Mouse (Mus musculus) limb, embryonic 15.5 days (tissue): ENCODE results near the gene Fpr3. TPM values are rescaled to one million over a fixed set of nuclear protein-coding genes. Genes with fewer than 3 reads are reported as not detected.
"Not testable (repeated sequence)": the region's sequence is repeated elsewhere in the genome, so short reads cannot be mapped to it uniquely, and the experiment has no call there.

Source experiments
- ATAC-seq: fragments of 200-750 bp; cut with Nextera tagmentation; 2 replicates; pipeline ENCODE4 v1.8.0; 2017; ENCODE audit warnings: low read depth, moderate TSS enrichment; ENCODE audit not compliant: insufficient number of reproducible peaks, low FRiP score, low TSS enrichment
- H3K27ac ChIP-seq: fragments of 300-500 bp; sonication (generic); 2 replicates; pipeline ENCODE4 v1.5.1; 2015; ENCODE audit warnings: moderate library complexity, mild to moderate bottlenecking, inconsistent platforms
- H3K27me3 ChIP-seq: fragments of 300-500 bp; sonication (generic); 2 replicates; pipeline ENCODE4 v1.6.1; 2015; ENCODE audit warnings: inconsistent platforms
- H3K36me3 ChIP-seq: fragments of 300-500 bp; sonication (generic); 2 replicates; pipeline ENCODE4 v1.6.1; 2015; ENCODE audit warnings: inconsistent platforms
- H3K4me1 ChIP-seq: fragments of 300-500 bp; sonication (generic); 2 replicates; pipeline ENCODE4 v1.6.1; 2015; ENCODE audit warnings: inconsistent platforms
- H3K4me2 ChIP-seq: fragments of 300-500 bp; sonication (generic); 2 replicates; pipeline ENCODE4 v1.6.1; 2015; ENCODE audit warnings: mild to moderate bottlenecking, inconsistent platforms
- H3K4me3 ChIP-seq: fragments of 300-500 bp; sonication (generic); 2 replicates; pipeline ENCODE4 v1.5.1; 2015; ENCODE audit warnings: mild to moderate bottlenecking, inconsistent platforms
- H3K9ac ChIP-seq: fragments of 300-500 bp; sonication (generic); 2 replicates; pipeline ENCODE4 v1.6.1; 2015; ENCODE audit warnings: inconsistent platforms
- H3K9me3 ChIP-seq: fragments of 300-500 bp; sonication (generic); 2 replicates; pipeline ENCODE4 v1.6.1; 2016; ENCODE audit warnings: inconsistent platforms
- WGBS: fragments of 180-500 bp; shearing (Covaris S2); methylation state at CpG from one replicate; pipeline ENCODE4 v1.1.7; 2015; 5-methylcytosine and 5-hydroxymethylcytosine counted together
- polyA plus RNA-seq: library from polyadenylated mRNA; unstranded; fragments of >200 nt; fragmentation: Nextera tagmentation; extraction: Ambion mirVana; gene quantifications from 2 replicates; pipeline ENCODE4 v1.2.1, GENCODE M21; 2015

The Fpr3 gene
- polyA plus RNA-seq, 1 experiment from 2014 or later, result not detected

DNA sequence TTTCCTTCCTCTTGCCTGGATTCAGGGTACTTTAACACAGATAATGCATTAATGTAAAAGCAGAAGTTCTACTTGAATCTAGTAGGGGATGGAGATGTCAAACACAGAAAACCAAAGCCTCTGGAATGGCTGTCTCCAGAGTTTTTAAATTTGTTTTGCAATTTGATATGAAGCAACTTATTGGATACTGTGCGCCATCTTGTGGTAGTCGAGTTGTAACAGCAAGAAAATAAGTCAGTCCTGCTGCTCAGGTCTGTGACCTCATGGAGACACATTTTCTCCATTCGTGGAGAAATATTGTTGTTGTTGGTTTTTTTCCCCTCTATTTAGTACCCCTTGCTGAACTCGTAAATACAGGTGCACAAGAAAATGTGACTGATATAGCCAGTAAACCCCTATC is 8.4 kb downstream of the Fpr3 start:
- H3K4me2 ChIP-seq, result no peak overlapping the region
- H3K27me3 ChIP-seq, result no peaks in the 10 kb centered on the region
- WGBS, result 1% methylated on average over 4 of the region's 4 CpGs
- H3K36me3 ChIP-seq, result no peaks in the 10 kb centered on the region
- no peaks in the 10 kb centered on the region for H3K4me1 ChIP-seq
- ATAC-seq, result no peak
- no peak overlapping the region for H3K27ac ChIP-seq
- no peak overlapping the region for H3K9ac ChIP-seq
- no peaks in the 10 kb centered on the region for H3K9me3 ChIP-seq
- H3K4me3 ChIP-seq, result no peak overlapping the region

- no peak overlapping the region for H3K27ac ChIP-seq
- WGBS, result 83% methylated on average over 2 of the region's 2 CpGs
- no peak for ATAC-seq
- no peak overlapping the region for H3K9ac ChIP-seq
- no peak overlapping the region for H3K4me3 ChIP-seq
- H3K36me3 ChIP-seq, result no peaks in the 10 kb centered on the region
- no peak overlapping the region for H3K4me2 ChIP-seq
- H3K4me1 ChIP-seq, result no peaks in the 10 kb centered on the region
- no peaks in the 10 kb centered on the region for H3K27me3 ChIP-seq
- H3K9me3 ChIP-seq, result no peaks in the 10 kb centered on the region
These were observed 11.6 kb downstream of the Fpr3 start for GRCm38 (mm10) chr17:17899268-17899667.

DNA sequence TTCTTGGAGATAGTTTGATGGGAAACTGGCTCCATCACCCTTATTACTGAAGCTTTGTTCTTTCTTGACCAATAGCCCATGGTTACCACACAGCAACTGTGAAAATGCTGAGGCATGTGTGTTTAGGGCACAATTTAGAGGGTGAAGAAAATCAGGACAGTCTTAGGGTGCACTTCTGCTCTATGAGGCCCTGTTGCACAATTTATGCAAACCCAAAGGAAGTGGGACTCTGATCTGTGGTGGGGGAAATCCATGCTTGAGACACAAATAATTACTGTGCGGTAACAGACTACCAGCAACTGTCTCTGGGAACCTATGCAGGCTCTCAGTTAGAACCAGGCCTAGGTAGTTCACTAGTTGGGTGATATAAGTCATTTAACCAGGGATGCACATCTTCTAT is 13.1 kb downstream of the Fpr3 start:
- H3K27ac ChIP-seq, result no peak overlapping the region
- 82% methylated on average over 1 of the region's 1 CpGs for WGBS
- no peaks in the 10 kb centered on the region for H3K4me1 ChIP-seq
- no peaks in the 10 kb centered on the region for H3K9me3 ChIP-seq
- no peaks in the 10 kb centered on the region for H3K36me3 ChIP-seq
- no peak for ATAC-seq
- no peak overlapping the region for H3K4me2 ChIP-seq
- no peaks in the 10 kb centered on the region for H3K27me3 ChIP-seq
- H3K4me3 ChIP-seq, result no peak overlapping the region
- H3K9ac ChIP-seq, result no peak overlapping the region

DNA sequence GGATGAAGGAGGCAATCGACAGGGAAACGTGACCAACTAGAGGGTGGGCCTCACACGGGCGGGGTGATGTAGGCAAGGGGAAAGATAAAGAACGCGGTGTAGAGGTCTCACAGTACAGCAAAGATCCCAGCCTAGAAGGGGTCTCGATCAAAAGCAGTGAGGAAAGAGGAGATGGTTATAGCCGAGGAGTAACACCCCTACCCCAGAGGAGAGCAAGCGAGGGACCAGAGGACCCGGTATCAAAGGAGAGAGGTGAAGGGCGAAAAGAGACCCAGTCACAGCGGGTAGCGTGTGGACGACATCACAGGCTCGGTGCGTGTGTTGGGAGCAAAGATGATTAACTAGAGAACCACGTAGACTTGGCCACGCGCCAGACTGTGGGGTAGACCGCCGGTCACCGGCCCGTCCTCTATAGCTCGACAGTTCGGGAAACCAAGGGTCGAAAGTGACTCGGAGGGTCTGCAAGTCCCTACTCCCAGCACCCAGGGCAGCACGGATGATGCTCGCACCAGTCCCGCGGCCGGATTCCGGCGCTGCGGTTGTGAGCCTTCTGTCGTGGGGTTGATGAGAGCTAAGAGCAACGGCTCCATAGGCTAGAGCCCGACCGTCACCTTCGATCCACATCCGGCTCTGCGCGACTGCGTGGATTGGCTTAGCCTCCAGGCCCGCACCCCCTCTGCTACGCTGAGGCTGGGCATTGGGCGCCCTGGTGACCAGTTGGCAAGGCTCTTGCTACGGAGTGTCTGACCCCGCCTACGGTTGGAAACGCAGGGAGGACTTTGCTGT is 22.2 kb downstream of the Fpr3 start:
- H3K36me3 ChIP-seq, result no peaks in the 10 kb centered on the region
- ATAC-seq, result peak; percentile 95

DNA sequence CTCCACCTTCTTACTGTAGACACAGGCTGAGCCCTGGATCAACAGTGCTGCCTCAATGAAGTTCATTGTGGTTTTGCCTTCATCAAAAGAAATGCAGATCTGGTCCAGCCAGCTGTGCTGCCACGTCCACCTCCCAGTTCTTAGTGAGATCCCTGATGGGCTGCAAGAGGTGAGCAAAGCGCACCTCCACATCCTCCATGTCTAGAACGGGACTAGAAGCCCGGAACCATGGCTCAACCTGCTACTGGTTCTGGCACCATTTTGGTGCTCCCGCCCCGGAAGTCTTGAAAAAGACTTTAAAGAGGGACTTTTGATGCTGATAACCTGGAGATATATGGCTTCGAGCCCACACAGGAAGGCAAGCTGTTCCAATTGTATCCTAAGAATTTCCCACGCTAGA is 25.0 kb downstream of the Fpr3 start:
- H3K4me3 ChIP-seq, ATAC-seq, H3K4me2 ChIP-seq, H3K4me1 ChIP-seq, H3K27ac ChIP-seq, H3K27me3 ChIP-seq, H3K36me3 ChIP-seq, H3K9ac ChIP-seq, H3K9me3 ChIP-seq: not testable (repeated sequence)
- 85% methylated on average over 8 of the region's 8 CpGs for WGBS

More for the DNA sequence above, 22.2 kb downstream of the Fpr3 start:
- Histone ChIP-seq H3K9me3 (no peaks in the 10 kb centered on the region), H3K4me3 (peak overlapping the region; percentile 54), H3K4me2 (peak overlapping the region; percentile 73), H3K4me1 (0 out of 2 replicates have a peak, but pooled peaks cover 5% of the 10 kb centered on the region), H3K27me3 (no peaks in the 10 kb centered on the region), H3K9ac (peak overlapping the region; percentile 23; the same call in 1 of the 2 replicates), H3K27ac (0 out of 2 replicates have a peak overlapping the region, but pooled peaks have one; percentile 18)
- WGBS, result 16% methylated on average over 51 of the region's 51 CpGs

DNA sequence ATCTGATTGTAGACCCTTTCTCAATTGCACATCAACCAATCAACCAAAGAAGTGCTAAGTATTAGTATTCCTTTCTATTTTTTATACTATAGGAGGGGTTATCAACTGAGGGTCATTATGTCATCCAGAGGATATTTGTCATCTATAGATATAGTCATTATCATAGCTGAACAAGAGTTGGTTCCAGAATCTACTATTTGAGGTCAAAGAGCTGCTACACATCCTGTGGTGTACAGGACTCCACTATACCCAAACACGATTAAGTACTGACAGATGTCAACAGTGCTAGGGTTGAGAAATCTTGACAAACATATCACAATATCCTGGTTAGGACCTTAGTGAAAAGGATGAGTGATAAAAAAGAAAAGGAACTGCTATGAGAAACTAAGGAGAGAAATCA is 29.7 kb downstream of the Fpr3 start:
- no peaks in the 10 kb centered on the region for H3K4me1 ChIP-seq
- no peaks in the 10 kb centered on the region for H3K27me3 ChIP-seq
- H3K9me3 ChIP-seq, result no peaks in the 10 kb centered on the region
- no peak overlapping the region for H3K9ac ChIP-seq
- H3K27ac ChIP-seq, result no peak overlapping the region
- no peak overlapping the region for H3K4me2 ChIP-seq
- no peak for ATAC-seq
- no peak overlapping the region for H3K4me3 ChIP-seq
- WGBS, result 86% methylated on average over 1 of the region's 1 CpGs
- H3K36me3 ChIP-seq, result no peaks in the 10 kb centered on the region

GRCm38 (mm10) chr17:17917782-17918181 is 30.1 kb downstream of the Fpr3 start:
- Histone ChIP-seq H3K9me3 (no peaks in the 10 kb centered on the region), H3K4me1 (no peaks in the 10 kb centered on the region), H3K27ac (no peak overlapping the region), H3K9ac (no peak overlapping the region), H3K27me3 (no peaks in the 10 kb centered on the region), H3K4me3 (no peak overlapping the region), H3K4me2 (no peak overlapping the region), H3K36me3 (no peaks in the 10 kb centered on the region)
- no peak for ATAC-seq

GRCm38 (mm10) chr17:17973443-17973842 is 85.8 kb downstream of the Fpr3 start:
- Histone ChIP-seq H3K4me2 (no peak overlapping the region), H3K27ac (no peak overlapping the region), H3K4me1 (no peaks in the 10 kb centered on the region), H3K36me3 (no peaks in the 10 kb centered on the region), H3K4me3 (no peak overlapping the region), H3K27me3 (no peaks in the 10 kb centered on the region), H3K9ac (no peak overlapping the region), H3K9me3 (no peaks in the 10 kb centered on the region)
- WGBS, result 13% methylated on average over 1 of the region's 1 CpGs
- no peak for ATAC-seq

GRCm38 (mm10) chr17:17981232-17981631 is 93.6 kb downstream of the Fpr3 start:
- WGBS, result 69% methylated on average over 2 of the region's 2 CpGs
- ATAC-seq, H3K4me2 ChIP-seq: not testable (repeated sequence)

DNA sequence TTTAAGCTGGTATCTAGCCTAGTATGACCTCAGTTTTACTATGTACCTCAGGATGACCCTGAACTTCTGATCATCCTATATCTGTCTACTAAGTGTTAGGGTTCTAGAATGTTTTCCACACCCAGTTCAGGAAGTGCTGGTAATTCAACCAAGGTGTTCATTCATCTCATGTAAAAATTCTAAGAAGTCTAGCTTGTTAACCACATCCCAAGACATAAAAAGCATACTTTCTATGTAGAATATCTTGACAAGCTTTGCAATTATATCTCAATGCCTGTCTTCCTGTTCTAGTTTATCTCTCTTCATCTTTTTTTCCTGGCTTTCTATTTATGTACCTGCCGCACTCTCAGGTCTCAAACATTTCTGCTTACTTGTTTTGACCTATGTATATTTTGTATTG is 117.1 kb downstream of the Fpr3 start:
- Histone ChIP-seq H3K36me3 (no peaks in the 10 kb centered on the region), H3K27me3 (no peaks in the 10 kb centered on the region), H3K4me1 (no peaks in the 10 kb centered on the region), H3K4me2 (no peak overlapping the region), H3K4me3 (no peak overlapping the region), H3K27ac (no peak overlapping the region), H3K9me3 (no peaks in the 10 kb centered on the region), H3K9ac (no peak overlapping the region)
- 92% methylated on average over 1 of the region's 1 CpGs for WGBS
- ATAC-seq, result no peak

More at GRCm38 (mm10) chr17:17981232-17981631, 93.6 kb downstream of the Fpr3 start:
- not testable (repeated sequence) for H3K27ac ChIP-seq, H3K27me3 ChIP-seq, H3K9ac ChIP-seq, H3K36me3 ChIP-seq, H3K4me3 ChIP-seq, H3K9me3 ChIP-seq, H3K4me1 ChIP-seq
